Mouse (Mus musculus): ENCODE results near the gene Prss36. TPM values are rescaled to one million over a fixed set of nuclear protein-coding genes. Genes with fewer than 3 reads are reported as not detected.

Prss36 gene
- polyA plus RNA-seq, 1 experiment, result 5.9 TPM

- H3K4me1 ChIP-seq (ENCODE audit: control insufficient read depth, insufficient read depth, low read length), result peaks cover 26% of the 10 kb centered on the region
- no peak overlapping the region for H3K4me3 ChIP-seq (ENCODE audit: control insufficient read depth, low read depth, low read length)
- no peak for TF ChIP-seq CTCF (IDR thresholded peaks at IDR 0.05; ENCODE audit: control insufficient read depth, insufficient read depth, insufficient replicate concordance, low read depth, low read length)
- no peak for TF ChIP-seq POLR2A (IDR thresholded peaks at IDR 0.05; ENCODE audit: control insufficient read depth, low read depth, low read length)
- no peaks in the 10 kb centered on the region for H3K36me3 ChIP-seq (ENCODE audit: control insufficient read depth, insufficient read depth, low read length)
- no peaks in the 10 kb centered on the region for H3K27me3 ChIP-seq (ENCODE audit: control insufficient read depth, insufficient read depth, low read length)
- no peak overlapping the region for H3K27ac ChIP-seq (ENCODE audit: control insufficient read depth, insufficient read depth, low read depth, low read length)
Measured at GRCm38 (mm10) chr7:127932273-127933031, 14.1 kb downstream of the Prss36 start.

- Histone ChIP-seq H3K27me3 (ENCODE audit: control insufficient read depth, insufficient read depth, low read length) (no peaks in the 10 kb centered on the region), H3K4me3 (ENCODE audit: control insufficient read depth, low read depth, low read length) (no peak overlapping the region), H3K4me1 (ENCODE audit: control insufficient read depth, insufficient read depth, low read length) (peaks cover 25% of the 10 kb centered on the region), H3K36me3 (ENCODE audit: control insufficient read depth, insufficient read depth, low read length) (no peaks in the 10 kb centered on the region), H3K27ac (ENCODE audit: control insufficient read depth, insufficient read depth, low read depth, low read length) (no peak overlapping the region)
- TF ChIP-seq CTCF (IDR thresholded peaks at IDR 0.05; ENCODE audit: control insufficient read depth, insufficient read depth, insufficient replicate concordance, low read depth, low read length) (no peak), POLR2A (IDR thresholded peaks at IDR 0.05; ENCODE audit: control insufficient read depth, low read depth, low read length) (no peak)
Measured at GRCm38 (mm10) chr7:127931351-127932135, 15.0 kb downstream of the Prss36 start.

- Histone ChIP-seq H3K4me3 (ENCODE audit: control insufficient read depth, low read depth, low read length) (no peak overlapping the region), H3K4me1 (ENCODE audit: control insufficient read depth, insufficient read depth, low read length) (peaks cover 18% of the 10 kb centered on the region), H3K36me3 (ENCODE audit: control insufficient read depth, insufficient read depth, low read length) (peaks cover 2% of the 10 kb centered on the region; the same call in 1 of the 2 replicates), H3K27me3 (ENCODE audit: control insufficient read depth, insufficient read depth, low read length) (no peaks in the 10 kb centered on the region), H3K27ac (ENCODE audit: control insufficient read depth, insufficient read depth, low read depth, low read length) (no peak overlapping the region)
- TF ChIP-seq CTCF (IDR thresholded peaks at IDR 0.05; ENCODE audit: control insufficient read depth, insufficient read depth, insufficient replicate concordance, low read depth, low read length) (no peak), POLR2A (IDR thresholded peaks at IDR 0.05; ENCODE audit: control insufficient read depth, low read depth, low read length) (no peak)
Measured at GRCm38 (mm10) chr7:127930636-127931035, 15.9 kb downstream of the Prss36 start.

- Histone ChIP-seq H3K4me3 (ENCODE audit: control insufficient read depth, low read depth, low read length) (peak within 1 kb of the TSS; percentile 4; the same call in 1 of the 2 replicates), H3K36me3 (ENCODE audit: control insufficient read depth, insufficient read depth, low read length) (peaks cover 2% of the 10 kb centered on the region; the same call in 1 of the 2 replicates), H3K27me3 (ENCODE audit: control insufficient read depth, insufficient read depth, low read length) (no peaks in the 10 kb centered on the region), H3K27ac (ENCODE audit: control insufficient read depth, insufficient read depth, low read depth, low read length) (no peak within 1 kb of the TSS), H3K4me1 (ENCODE audit: control insufficient read depth, insufficient read depth, low read length) (peaks cover 14% of the 10 kb centered on the region)
- no peak for TF ChIP-seq POLR2A (IDR thresholded peaks at IDR 0.05; ENCODE audit: control insufficient read depth, low read depth, low read length)
- no peak for TF ChIP-seq CTCF (IDR thresholded peaks at IDR 0.05; ENCODE audit: control insufficient read depth, insufficient read depth, insufficient replicate concordance, low read depth, low read length)
Measured at GRCm38 (mm10) chr7:127929923-127930322, 16.6 kb downstream of the Prss36 start, which contains the start of gene Prss8. Gene Prss8, minus strand, starts transcription at chr7:127930104.

- Histone ChIP-seq H3K4me3 (ENCODE audit: control insufficient read depth, low read depth, low read length) (no peak overlapping the region), H3K27me3 (ENCODE audit: control insufficient read depth, insufficient read depth, low read length) (no peaks in the 10 kb centered on the region), H3K27ac (ENCODE audit: control insufficient read depth, insufficient read depth, low read depth, low read length) (no peak overlapping the region), H3K36me3 (ENCODE audit: control insufficient read depth, insufficient read depth, low read length) (peaks cover 2% of the 10 kb centered on the region), H3K4me1 (ENCODE audit: control insufficient read depth, insufficient read depth, low read length) (peaks cover 18% of the 10 kb centered on the region)
- TF ChIP-seq CTCF (IDR thresholded peaks at IDR 0.05; ENCODE audit: control insufficient read depth, insufficient read depth, insufficient replicate concordance, low read depth, low read length), result no peak
- TF ChIP-seq POLR2A (IDR thresholded peaks at IDR 0.05; ENCODE audit: control insufficient read depth, low read depth, low read length), result no peak
Measured at GRCm38 (mm10) chr7:127928596-127928995, 17.9 kb downstream of the Prss36 start.

- Histone ChIP-seq H3K4me1 (ENCODE audit: control insufficient read depth, insufficient read depth, low read length) (peaks cover 19% of the 10 kb centered on the region), H3K27ac (ENCODE audit: control insufficient read depth, insufficient read depth, low read depth, low read length) (no peak overlapping the region), H3K4me3 (ENCODE audit: control insufficient read depth, low read depth, low read length) (no peak overlapping the region), H3K36me3 (ENCODE audit: control insufficient read depth, insufficient read depth, low read length) (peaks cover 2% of the 10 kb centered on the region), H3K27me3 (ENCODE audit: control insufficient read depth, insufficient read depth, low read length) (no peaks in the 10 kb centered on the region)
- TF ChIP-seq CTCF (IDR thresholded peaks at IDR 0.05; ENCODE audit: control insufficient read depth, insufficient read depth, insufficient replicate concordance, low read depth, low read length), result no peak
- TF ChIP-seq POLR2A (IDR thresholded peaks at IDR 0.05; ENCODE audit: control insufficient read depth, low read depth, low read length), result no peak
Measured at GRCm38 (mm10) chr7:127927726-127928125, 18.8 kb downstream of the Prss36 start.

GRCm38 (mm10) chr7:127926846-127927245 lies 19.7 kb downstream of the Prss36 start:
- Histone ChIP-seq H3K27ac (ENCODE audit: control insufficient read depth, insufficient read depth, low read depth, low read length) (no peak overlapping the region), H3K4me3 (ENCODE audit: control insufficient read depth, low read depth, low read length) (no peak overlapping the region), H3K36me3 (ENCODE audit: control insufficient read depth, insufficient read depth, low read length) (peaks cover 2% of the 10 kb centered on the region), H3K4me1 (ENCODE audit: control insufficient read depth, insufficient read depth, low read length) (peaks cover 19% of the 10 kb centered on the region), H3K27me3 (ENCODE audit: control insufficient read depth, insufficient read depth, low read length) (no peaks in the 10 kb centered on the region)
- no peak for TF ChIP-seq POLR2A (IDR thresholded peaks at IDR 0.05; ENCODE audit: control insufficient read depth, low read depth, low read length)
- TF ChIP-seq CTCF (IDR thresholded peaks at IDR 0.05; ENCODE audit: control insufficient read depth, insufficient read depth, insufficient replicate concordance, low read depth, low read length), result no peak
